Mouse (Mus musculus) cerebellum, postnatal 4 days (tissue): ENCODE results near the gene Hist1h2br.
A peak's percentile ranks its signal among the peaks of the same experiment; 100 is the strongest.
"Not testable (repeated sequence)": the region's sequence is repeated elsewhere in the genome, so short reads cannot be mapped to it uniquely, and the experiment has no call there.

ENCODE experiments used
- DNase-seq, 2 experiments: peaks; one replicate each; pipeline ENCODE4 v3.0.0; 2022; ENCODE audit warnings: low spot score in 2 of 2, mixed read lengths in 1 of 2

The Hist1h2br gene

GRCm38 (mm10) chr13:21846356-21846755 lies 12.8 kb downstream of the Hist1h2br start:
- DNase-seq: not testable (repeated sequence)

- no peak for DNase-seq
These were observed 14.3 kb downstream of the Hist1h2br start for GRCm38 (mm10) chr13:21847883-21848282.

- not testable (repeated sequence) for DNase-seq
These were observed 17.2 kb downstream of the Hist1h2br start for GRCm38 (mm10) chr13:21850696-21851095.

GRCm38 (mm10) chr13:21852215-21852945 lies 18.8 kb downstream of the Hist1h2br start:
- no peak for DNase-seq

- DNase-seq: peak; percentile 27 to 51
These were observed 21.6 kb downstream of the Hist1h2br start for GRCm38 (mm10) chr13:21855146-21855545.

GRCm38 (mm10) chr13:21855698-21856162 lies 22.2 kb downstream of the Hist1h2br start:
- peak in 1 of 2 experiments; percentile 22 for DNase-seq

GRCm38 (mm10) chr13:21861608-21862007 lies 28.1 kb downstream of the Hist1h2br start:
- no peak for DNase-seq

GRCm38 (mm10) chr13:21865503-21865902 lies 32.0 kb downstream of the Hist1h2br start:
- not testable (repeated sequence) for DNase-seq

GRCm38 (mm10) chr13:21880735-21881134 lies 47.2 kb downstream of the Hist1h2br start:
- no peak for DNase-seq

- peak in 1 of 2 experiments; percentile 4 for DNase-seq
These were observed 48.5 kb downstream of the Hist1h2br start for GRCm38 (mm10) chr13:21881878-21882669.

GRCm38 (mm10) chr13:21882760-21883405 lies 49.3 kb downstream of the Hist1h2br start:
- peak in 1 of 2 experiments; percentile 33 for DNase-seq

GRCm38 (mm10) chr13:21883407-21883806 lies 49.9 kb downstream of the Hist1h2br start:
- no peak for DNase-seq

GRCm38 (mm10) chr13:21884586-21884985 lies 51.0 kb downstream of the Hist1h2br start:
- no peak for DNase-seq
